8 mouse cellular contexts compared by ENCODE assay signal in the genomic region with DNA sequence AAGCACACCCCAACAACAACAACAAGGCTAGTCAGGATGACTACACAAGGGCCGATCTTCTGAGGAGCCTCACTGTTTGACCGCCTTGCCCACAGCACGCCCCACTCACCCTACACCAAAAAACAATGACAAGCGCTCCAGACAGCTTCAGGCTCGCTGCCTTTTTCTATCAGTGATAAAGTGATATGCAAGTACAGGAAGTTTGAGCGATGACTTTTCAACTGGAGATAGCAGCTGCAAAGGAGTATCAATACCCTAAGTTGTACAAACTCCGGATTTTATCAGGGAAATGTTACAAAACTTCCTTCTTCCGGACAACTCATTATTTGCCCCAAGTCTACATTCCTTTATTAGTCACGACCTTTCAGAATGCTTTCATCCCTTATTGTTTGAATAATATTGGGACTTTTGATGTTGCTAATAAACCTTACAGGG. TPM values are rescaled to one million over a fixed set of nuclear protein-coding genes. Genes with fewer than 3 reads are reported as not detected.
DNase-seq lines count a peak whose midpoint lies in the region; ATAC-seq and TF ChIP-seq lines count a peak whose summit lies in the region.

No protein-coding gene starts in this region.

- peak; percentile 36 for DNase-seq in lung, postnatal 0 days (ENCODE audit: low spot score)
- no peak for DNase-seq in lung, postnatal 36 days
- no peak for DNase-seq in embryonic facial prominence, embryonic 11.5 days (ENCODE audit: low spot score)
- no peak for DNase-seq in thymus, postnatal 4 days
- DNase-seq in cerebellum, postnatal 4 days (ENCODE audit: low spot score in 2 of 2), result no peak
- DNase-seq in left cerebral cortex, adult 8-10 months (ENCODE audit: low spot score in 2 of 2), result no peak

- peak overlapping the region; percentile 83 for H3K4me2 ChIP-seq in lung, postnatal 0 days (replicated peaks; ENCODE audit: low read depth, low read length)
- peak overlapping the region; percentile 69 for H3K4me2 ChIP-seq in embryonic facial prominence, embryonic 11.5 days (ENCODE audit: low read depth, low read length)
- H3K4me2 ChIP-seq in midbrain, embryonic 16.5 days (ENCODE audit: low read length), result peak overlapping the region; percentile 90

- H3K27me3 ChIP-seq in lung, postnatal 0 days (replicated peaks; ENCODE audit: insufficient read depth, low read length), result no peaks in the 10 kb centered on the region
- H3K27me3 ChIP-seq in embryonic facial prominence, embryonic 11.5 days (ENCODE audit: control insufficient read depth, insufficient read depth, low read length), result no peaks in the 10 kb centered on the region
- peaks cover 15% of the 10 kb centered on the region for H3K27me3 ChIP-seq in midbrain, embryonic 16.5 days (ENCODE audit: control insufficient read depth, insufficient read depth, low read depth, low read length)

- peak overlapping the region; percentile 100 for H3K9ac ChIP-seq in lung, postnatal 0 days (replicated peaks; ENCODE audit: low read depth)
- H3K9ac ChIP-seq in embryonic facial prominence, embryonic 11.5 days (replicated peaks; ENCODE audit: low read length), result peak overlapping the region; percentile 99
- peak overlapping the region; percentile 97; the same call in 1 of the 2 replicates for H3K9ac ChIP-seq in midbrain, embryonic 16.5 days (ENCODE audit: low read depth, low read length)

- 2% methylated on average over 9 of the region's 9 CpGs for WGBS in lung, postnatal 0 days
- 58% methylated on average over 9 of the region's 9 CpGs for WGBS in embryonic facial prominence, embryonic 11.5 days
- 60% methylated on average over 9 of the region's 9 CpGs for WGBS in midbrain, embryonic 16.5 days

- TF ChIP-seq CTCF in lung, postnatal 0 days (IDR thresholded peaks at IDR 0.05), result no peak

- H3K4me3 ChIP-seq in lung, postnatal 0 days (ENCODE audit: low read depth, low read length), result peak overlapping the region; percentile 100
- H3K4me3 ChIP-seq in embryonic facial prominence, embryonic 11.5 days (ENCODE audit: low read depth, low read length), result peak overlapping the region; percentile 97
- H3K4me3 ChIP-seq in midbrain, embryonic 16.5 days (ENCODE audit: low read depth, low read length), result peak overlapping the region; percentile 93

- no peaks in the 10 kb centered on the region for H3K9me3 ChIP-seq in lung, postnatal 0 days (ENCODE audit: low read length)
- no peaks in the 10 kb centered on the region for H3K9me3 ChIP-seq in embryonic facial prominence, embryonic 11.5 days (replicated peaks; ENCODE audit: control insufficient read depth, low read length)
- no peaks in the 10 kb centered on the region for H3K9me3 ChIP-seq in midbrain, embryonic 16.5 days (replicated peaks; ENCODE audit: control insufficient read depth, low read length, poor library complexity, severe bottlenecking)

- no peak for ATAC-seq in lung, postnatal 0 days
- no peak for ATAC-seq in embryonic facial prominence, embryonic 11.5 days (replicated peaks; ENCODE audit: insufficient number of reproducible peaks, low FRiP score, low TSS enrichment, low read depth)
- ATAC-seq in inflammation-experienced regulatory T-cells, adult 6 months, result peak; percentile 16
- no peak for ATAC-seq in midbrain, embryonic 16.5 days

- no peak overlapping the region for H3K27ac ChIP-seq in lung, postnatal 0 days (ENCODE audit: low read length)
- H3K27ac ChIP-seq in embryonic facial prominence, embryonic 11.5 days (replicated peaks; ENCODE audit: low read depth, low read length), result no peak overlapping the region
- H3K27ac ChIP-seq in midbrain, embryonic 16.5 days (ENCODE audit: low read length), result no peak overlapping the region

- H3K36me3 ChIP-seq in lung, postnatal 0 days (ENCODE audit: insufficient read depth, low read length), result no peaks in the 10 kb centered on the region
- H3K36me3 ChIP-seq in embryonic facial prominence, embryonic 11.5 days (replicated peaks; ENCODE audit: control insufficient read depth, insufficient read depth, low read depth, low read length), result no peaks in the 10 kb centered on the region
- H3K36me3 ChIP-seq in midbrain, embryonic 16.5 days (ENCODE audit: control insufficient read depth, insufficient read depth, low read length), result no peaks in the 10 kb centered on the region

- no peak for TF ChIP-seq EP300 in lung, postnatal 0 days (IDR thresholded peaks at IDR 0.05)

- peaks cover 8% of the 10 kb centered on the region; the same call in 1 of the 2 replicates for H3K4me1 ChIP-seq in lung, postnatal 0 days (ENCODE audit: insufficient read depth, low read depth, low read length)
- H3K4me1 ChIP-seq in embryonic facial prominence, embryonic 11.5 days (ENCODE audit: control insufficient read depth, insufficient read depth, low read length), result no peaks in the 10 kb centered on the region; the same call in 1 of the 2 replicates
- H3K4me1 ChIP-seq in midbrain, embryonic 16.5 days (ENCODE audit: control insufficient read depth, insufficient read depth, low read length), result peaks cover 18% of the 10 kb centered on the region

RNA-seq across cellular contexts. Expression of a gene that starts 1.5 kb away (rescaled TPM):
- polyA plus RNA-seq in lung, postnatal 0 days (2015; fragmentation: Nextera tagmentation; extraction: Ambion mirVana), result 52.0 and 56.9 TPM in 2 replicates
- 45.3 and 51.2 TPM in 2 replicates for polyA plus RNA-seq in embryonic facial prominence, embryonic 11.5 days (2014; fragmentation: Nextera tagmentation; extraction: Ambion mirVana)
- polyA plus RNA-seq in inflammation-experienced regulatory T-cells, adult 6 months (2017; shearing (Covaris generic)), result 10 to 100 TPM in 1 of 3 experiments, 1 to 10 TPM in 2; 5.5 to 11.5 (median 9.3) TPM
- polyA plus RNA-seq in midbrain, embryonic 16.5 days (2015; fragmentation: Nextera tagmentation; extraction: Ambion mirVana), result 26.2 and 28.1 TPM in 2 replicates
- 10 to 100 TPM; 13.1 to 17.3 (median 15.2) TPM for total RNA-seq in left cerebral cortex, adult 8-10 months (2022)

RNA-seq across cellular contexts. Expression of a gene that starts 32.4 kb away (rescaled TPM):
- not detected in 2 replicates for polyA plus RNA-seq in lung, postnatal 0 days (2015; fragmentation: Nextera tagmentation; extraction: Ambion mirVana)
- polyA plus RNA-seq in embryonic facial prominence, embryonic 11.5 days (2014; fragmentation: Nextera tagmentation; extraction: Ambion mirVana), result 0.82 and 1.7 TPM in 2 replicates
- polyA plus RNA-seq in inflammation-experienced regulatory T-cells, adult 6 months (2017; shearing (Covaris generic)), result not detected
- 0.16 and 0.18 TPM in 2 replicates for polyA plus RNA-seq in midbrain, embryonic 16.5 days (2015; fragmentation: Nextera tagmentation; extraction: Ambion mirVana)
- total RNA-seq in left cerebral cortex, adult 8-10 months (2022), result under 1 TPM in 3 of 4 experiments, not detected in 1; 0.37 to 0.53 (median 0.39) TPM
